Mouse (Mus musculus) right cerebral cortex, postnatal 10 days (tissue): ENCODE results near the gene Vmn1r27.

Experiments
- DNase-seq, 2 experiments: peaks; one replicate each; pipeline ENCODE4 v3.0.0; 2021; ENCODE audit warnings: low spot score in 2 of 2

Vmn1r27 gene

DNA sequence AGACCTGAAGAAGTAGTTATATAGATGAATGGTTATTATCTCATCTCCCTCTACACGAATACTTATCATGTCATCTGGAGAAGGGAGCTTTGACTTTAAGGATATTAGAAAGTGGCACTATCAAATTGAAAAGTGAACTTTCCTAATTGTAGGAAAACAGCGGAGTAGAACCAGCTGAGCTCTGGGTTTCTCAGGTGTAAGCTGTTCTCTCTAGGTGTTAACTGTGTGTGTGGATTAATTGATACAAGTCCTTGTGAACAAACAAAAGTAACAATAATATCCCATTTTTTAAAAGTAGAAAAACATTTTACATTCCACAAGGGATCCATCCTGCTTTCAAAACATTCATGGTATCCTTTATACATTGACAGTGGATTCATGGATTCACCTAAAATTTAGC, at the start of gene Vmn1r27:
TSS of gene Vmn1r27 (minus strand) at position 101 of the 400 bp plus-strand sequence.
- no peak for DNase-seq

DNA sequence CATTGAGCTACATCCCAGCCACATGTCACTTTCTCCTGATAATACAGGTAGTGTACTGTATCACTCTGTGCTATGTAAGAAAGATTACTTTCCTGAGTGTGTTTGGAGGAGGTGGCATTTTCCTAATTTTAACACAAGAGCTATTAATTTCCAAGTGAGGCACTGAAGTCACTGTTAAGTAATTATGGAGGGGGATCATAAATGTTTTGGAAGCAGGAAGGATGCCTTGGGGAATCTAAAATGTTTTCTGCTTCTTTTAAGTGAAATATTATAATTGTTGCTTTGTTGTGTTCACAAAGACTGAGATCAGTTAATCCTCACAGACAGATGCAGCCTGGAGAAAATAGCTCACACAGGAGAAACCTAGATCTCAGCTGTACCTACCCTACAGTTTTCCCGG, 43.1 kb upstream of the Vmn1r27 start, which contains the start of gene Vmn1r28:
TSS of gene Vmn1r28 (plus strand) at position 301 of the 400 bp plus-strand sequence.
- no peak for DNase-seq

DNA sequence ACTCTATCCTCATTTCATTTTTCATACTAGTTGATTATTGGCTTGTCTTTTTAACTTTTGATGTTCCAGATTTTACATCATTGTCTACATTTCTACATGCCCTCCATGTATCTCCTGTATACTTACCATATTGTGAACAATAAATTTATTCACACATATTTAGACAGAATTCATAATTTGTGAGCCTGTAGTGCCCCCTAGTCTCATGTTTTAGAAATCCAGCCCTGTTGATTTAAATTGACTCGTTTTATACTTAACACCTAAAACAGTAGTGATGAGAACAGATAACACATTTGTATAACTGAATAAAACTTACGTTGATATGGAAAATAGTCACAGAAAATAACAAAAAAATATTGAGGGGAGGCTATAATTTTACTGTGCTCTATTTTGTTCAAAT, 2.5 kb downstream of the Vmn1r27 start:
- peak in 1 of 2 experiments; percentile 20 for DNase-seq
